Mouse (Mus musculus) forebrain, embryonic 12.5 days (tissue): Measurements from ENCODE around the gene Ctps. TPM values are rescaled to one million over a fixed set of nuclear protein-coding genes. Genes with fewer than 3 reads are reported as not detected.
A peak's percentile ranks its signal among the peaks of the same experiment; 100 is the strongest.

Experiments used
- ATAC-seq: fragments of 200-750 bp; cut with Nextera tagmentation; 2 replicates; pipeline ENCODE4 v1.8.0; 2017; ENCODE audit warnings: moderate TSS enrichment; ENCODE audit not compliant: low FRiP score
- H3K27ac ChIP-seq: fragments of 300-500 bp; sonication (generic); 2 replicates; pipeline ENCODE4 v1.5.1; 2016; ENCODE audit warnings: mild to moderate bottlenecking
- H3K27me3 ChIP-seq: fragments of 300-500 bp; sonication (generic); 2 replicates; pipeline ENCODE4 v1.6.1; 2016; ENCODE audit warnings: mild to moderate bottlenecking
- H3K36me3 ChIP-seq: fragments of 300-500 bp; sonication (generic); replicated peaks from 2 replicates; pipeline ENCODE4 v1.6.1; 2016; ENCODE audit warnings: mild to moderate bottlenecking
- H3K4me1 ChIP-seq: fragments of 300-500 bp; sonication (generic); 2 replicates; pipeline ENCODE4 v1.6.1; 2016
- H3K4me2 ChIP-seq: fragments of 300-500 bp; sonication (generic); 2 replicates; pipeline ENCODE4 v1.6.1; 2016; ENCODE audit warnings: mild to moderate bottlenecking, moderate library complexity
- H3K4me3 ChIP-seq: fragments of 300-500 bp; sonication (generic); replicated peaks from 2 replicates; pipeline ENCODE4 v1.5.1; 2016; ENCODE audit warnings: mild to moderate bottlenecking
- H3K9ac ChIP-seq: fragments of 300-500 bp; sonication (generic); 2 replicates; pipeline ENCODE4 v1.6.1; 2016; ENCODE audit warnings: mild to moderate bottlenecking
- H3K9me3 ChIP-seq: fragments of 300-500 bp; sonication (generic); 2 replicates; pipeline ENCODE4 v1.6.1; 2016
- WGBS: fragments of 180-500 bp; shearing (Covaris S2); methylation state at CpG from one replicate; pipeline ENCODE4 v1.1.7; 2016; 5-methylcytosine and 5-hydroxymethylcytosine counted together
- polyA plus RNA-seq: library from polyadenylated mRNA; unstranded; fragments of >200 nt; fragmentation: Nextera tagmentation; extraction: Ambion mirVana; gene quantifications from 2 replicates; pipeline ENCODE4 v1.2.1, GENCODE M21; 2016

Ctps gene
- polyA plus RNA-seq, result 128 and 132 TPM in 2 replicates

GRCm38 (mm10) chr4:120569486-120570437, at the start of gene Ctps:
Gene Ctps (minus strand): TSS chr4:120570276.
- peaks cover 4% of the 10 kb centered on the region; the same call in 1 of the 2 replicates for H3K27me3 ChIP-seq
- WGBS, result under 1% methylated on average over 91 of the region's 97 CpGs
- peak within 1 kb of the TSS; percentile 64 for H3K4me2 ChIP-seq
- peak; percentile 97 for ATAC-seq
- H3K36me3 ChIP-seq, result peaks cover 11% of the 10 kb centered on the region
- H3K4me3 ChIP-seq, result peak within 1 kb of the TSS; percentile 81
- H3K9me3 ChIP-seq, result no peaks in the 10 kb centered on the region
- peak within 1 kb of the TSS; percentile 95 for H3K27ac ChIP-seq
- peak within 1 kb of the TSS; percentile 91 for H3K9ac ChIP-seq
- peaks cover 23% of the 10 kb centered on the region for H3K4me1 ChIP-seq

DNA sequence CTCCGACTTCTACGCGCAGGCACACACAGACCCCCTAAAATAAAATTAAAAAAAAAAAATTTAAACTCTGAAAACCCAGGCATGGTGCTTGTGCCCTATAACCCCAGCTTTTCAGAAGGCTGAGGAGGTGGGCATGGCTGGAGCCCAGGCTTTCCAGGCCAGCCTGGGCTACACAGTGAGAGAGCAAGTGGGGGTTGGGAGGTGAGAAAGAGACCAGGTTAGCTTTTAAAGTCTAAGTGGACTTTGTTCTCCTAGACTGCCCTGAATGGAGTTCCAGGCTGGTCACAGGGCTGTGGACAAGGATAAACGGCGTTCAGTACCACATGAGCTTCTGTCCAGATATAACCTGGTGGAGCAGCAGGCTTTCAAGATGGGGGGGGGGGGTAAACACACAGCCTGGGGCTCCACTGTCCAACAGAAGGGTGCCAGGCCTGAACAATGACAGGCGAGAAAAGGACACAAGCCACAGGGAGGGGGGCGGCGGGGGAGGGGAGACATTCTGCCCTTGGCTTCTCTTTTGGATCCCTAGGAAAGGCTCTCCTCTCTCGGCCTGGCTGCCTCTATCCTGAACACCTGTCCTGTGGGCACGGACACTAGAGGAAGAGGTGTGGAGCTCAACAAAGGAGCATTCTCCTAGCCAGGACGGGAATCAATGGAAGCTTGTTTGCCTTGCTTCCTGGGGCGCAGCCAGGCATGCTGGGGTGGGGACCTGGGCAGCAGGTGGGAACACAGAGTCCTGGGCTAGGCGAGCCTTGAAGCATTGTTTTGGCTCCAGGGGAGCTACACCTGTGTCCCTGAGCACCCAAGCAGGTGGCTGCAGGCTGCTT, 46.3 kb upstream of the Ctps start:
- Histone ChIP-seq H3K9ac (no peak overlapping the region), H3K36me3 (no peaks in the 10 kb centered on the region), H3K9me3 (no peaks in the 10 kb centered on the region), H3K27ac (no peak overlapping the region), H3K4me2 (no peak overlapping the region), H3K27me3 (no peaks in the 10 kb centered on the region), H3K4me3 (no peak overlapping the region), H3K4me1 (peaks cover 24% of the 10 kb centered on the region)
- no peak for ATAC-seq
- 66% methylated on average over 12 of the region's 13 CpGs for WGBS

DNA sequence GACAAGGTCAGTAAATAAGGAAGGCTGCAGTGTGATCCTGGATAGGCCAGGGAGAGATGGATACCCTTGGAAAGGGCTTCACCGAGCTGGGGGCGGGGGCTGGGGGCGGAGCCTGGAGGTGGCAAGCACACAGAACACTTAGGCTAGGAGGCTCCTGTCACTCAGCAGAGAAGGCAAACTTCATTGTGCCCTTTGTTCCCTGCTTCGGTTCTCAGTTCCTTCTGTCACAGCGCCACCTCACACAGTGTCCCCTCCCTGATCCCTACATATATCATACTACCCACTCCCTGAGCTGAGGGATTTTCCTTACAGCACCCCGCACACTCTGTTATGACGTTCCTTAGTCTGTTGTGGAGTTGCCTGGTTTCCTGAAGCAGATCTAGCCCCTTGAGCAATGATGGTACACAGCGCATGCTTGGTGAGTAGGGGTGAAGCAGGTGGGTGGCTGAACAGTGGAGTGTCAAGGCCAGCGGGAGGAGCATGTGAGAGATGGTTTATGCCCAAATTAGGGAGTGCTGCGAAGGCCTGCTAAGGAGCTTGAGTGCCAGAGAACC, 45.5 kb upstream of the Ctps start:
- H3K9ac ChIP-seq, result no peak overlapping the region
- no peak overlapping the region for H3K27ac ChIP-seq
- peaks cover 24% of the 10 kb centered on the region for H3K4me1 ChIP-seq

DNA sequence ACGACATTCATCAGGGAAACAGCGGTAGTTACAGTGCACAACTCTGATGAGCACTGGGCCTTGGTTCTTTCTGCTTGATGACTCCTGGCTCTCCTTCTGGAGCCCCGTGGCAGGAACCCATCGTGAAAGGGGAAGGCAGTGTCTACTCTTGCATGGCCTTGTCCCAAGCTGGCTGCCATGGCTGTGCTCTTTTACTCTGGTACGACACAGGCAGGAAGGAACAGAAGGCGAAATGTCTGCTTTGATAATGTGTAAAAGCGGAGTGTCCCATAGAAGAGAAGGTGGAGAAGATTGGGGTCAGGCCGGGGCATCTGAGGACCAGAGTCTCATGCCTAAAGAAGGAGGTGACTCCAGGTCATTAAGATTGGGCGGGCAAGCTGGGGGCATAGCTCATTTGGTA, 44.6 kb upstream of the Ctps start:
- Histone ChIP-seq H3K27ac (no peak overlapping the region), H3K9me3 (no peaks in the 10 kb centered on the region), H3K4me1 (peaks cover 24% of the 10 kb centered on the region), H3K4me3 (no peak overlapping the region), H3K4me2 (no peak overlapping the region), H3K36me3 (no peaks in the 10 kb centered on the region), H3K27me3 (no peaks in the 10 kb centered on the region), H3K9ac (no peak overlapping the region)
- WGBS, result 84% methylated on average over 9 of the region's 9 CpGs
- ATAC-seq, result no peak

More for the DNA sequence above, 45.5 kb upstream of the Ctps start:
- Histone ChIP-seq H3K9me3 (no peaks in the 10 kb centered on the region), H3K36me3 (no peaks in the 10 kb centered on the region), H3K27me3 (no peaks in the 10 kb centered on the region), H3K4me2 (no peak overlapping the region), H3K4me3 (no peak overlapping the region)
- 23% methylated on average over 10 of the region's 10 CpGs for WGBS
- peak; percentile 42 for ATAC-seq

DNA sequence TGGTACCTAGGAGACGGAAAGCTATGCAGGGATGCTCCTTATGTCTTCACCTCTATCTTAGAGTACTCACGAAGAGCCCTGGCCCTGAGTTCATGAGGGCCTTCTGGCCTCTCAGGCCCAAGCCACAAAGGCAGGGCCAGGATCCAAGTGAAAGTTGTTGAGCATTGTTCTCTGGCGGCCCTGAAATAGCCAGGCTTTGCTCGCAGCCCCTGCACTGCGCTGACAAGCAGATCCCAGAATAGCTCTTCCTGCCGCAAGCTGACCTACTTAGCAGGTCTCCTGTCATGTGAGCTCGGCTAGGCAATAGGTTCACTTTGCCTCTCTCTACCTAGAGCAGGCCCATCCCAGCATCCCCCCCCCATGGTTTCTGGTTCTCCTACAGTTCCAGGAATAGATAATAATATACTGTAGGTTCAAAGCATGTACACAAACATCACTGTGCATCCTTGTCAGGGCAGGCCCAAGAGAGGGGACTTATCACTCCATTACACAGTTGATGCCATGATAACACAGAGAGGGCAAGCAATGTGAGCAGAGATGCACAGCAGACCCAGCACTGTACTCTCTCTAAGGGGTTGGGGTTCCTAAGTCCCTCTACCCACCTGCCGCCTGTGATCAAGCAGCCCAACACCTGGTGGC, 43.7 kb upstream of the Ctps start:
- WGBS, result 54% methylated on average over 8 of the region's 8 CpGs
- Histone ChIP-seq H3K27me3 (no peaks in the 10 kb centered on the region), H3K36me3 (no peaks in the 10 kb centered on the region), H3K9ac (no peak overlapping the region), H3K4me1 (peaks cover 24% of the 10 kb centered on the region), H3K9me3 (no peaks in the 10 kb centered on the region), H3K27ac (no peak overlapping the region), H3K4me2 (no peak overlapping the region), H3K4me3 (no peak overlapping the region)
- no peak for ATAC-seq

DNA sequence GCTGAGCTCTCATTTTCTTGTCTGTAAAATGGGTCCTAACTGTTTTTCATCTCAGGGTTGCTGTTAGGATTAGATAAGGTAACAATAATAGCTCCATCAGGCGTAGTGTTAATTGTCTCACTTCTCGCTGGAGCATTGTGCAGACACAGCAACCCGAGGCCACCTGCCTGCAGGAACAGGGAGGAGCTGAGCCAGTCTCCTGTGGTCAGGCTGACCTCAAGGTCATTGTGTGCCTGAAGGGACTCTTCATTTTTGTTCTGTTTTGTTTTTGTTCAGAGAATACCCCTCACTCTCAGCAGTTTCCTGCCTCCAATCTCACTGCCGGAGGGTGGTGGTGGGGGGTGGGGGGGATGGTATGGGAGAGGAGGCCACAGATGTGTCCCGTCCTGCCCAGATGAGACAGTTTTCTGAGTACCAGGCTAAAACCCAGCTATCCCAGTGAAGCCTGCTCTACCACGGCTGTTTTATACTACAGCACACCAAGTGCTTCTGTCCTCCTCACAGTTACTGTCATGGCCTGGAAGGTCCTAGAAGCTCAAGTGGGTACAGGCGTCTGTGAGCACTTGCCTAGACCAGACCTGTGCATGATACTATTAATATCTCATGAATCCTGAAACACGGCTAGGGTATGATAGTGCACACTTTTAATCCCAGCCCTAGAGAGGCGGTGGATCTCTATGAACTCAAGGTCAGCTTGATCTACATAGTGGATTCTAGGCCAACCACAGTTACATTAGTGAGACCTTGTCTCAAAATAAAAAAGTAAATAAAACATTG, 42.4 kb upstream of the Ctps start:
- 0 out of 2 replicates have a peak, but pooled peaks have one; percentile 19 for ATAC-seq
- no peak overlapping the region for H3K27ac ChIP-seq
- peaks cover 24% of the 10 kb centered on the region for H3K4me1 ChIP-seq

DNA sequence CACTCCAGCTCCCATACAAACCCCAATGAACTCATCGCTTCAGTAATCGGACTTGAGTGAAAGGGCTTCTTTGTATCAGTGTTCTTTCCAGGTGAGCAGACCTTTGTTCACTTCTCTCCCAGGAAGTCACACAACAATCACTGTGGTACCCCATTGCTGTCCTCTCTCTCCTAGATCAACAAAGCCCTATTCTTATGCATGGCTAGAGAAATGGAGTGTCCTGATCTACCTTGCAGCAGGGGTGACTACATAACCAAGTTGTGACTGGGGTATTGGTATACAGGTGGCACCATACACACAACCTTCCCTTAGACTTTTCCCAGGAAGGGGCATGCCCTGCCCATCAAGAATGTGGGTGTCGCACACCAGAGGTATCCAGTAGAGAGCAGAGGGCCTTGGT, 40.9 kb upstream of the Ctps start:
- Histone ChIP-seq H3K36me3 (no peaks in the 10 kb centered on the region), H3K9me3 (no peaks in the 10 kb centered on the region), H3K4me3 (no peak overlapping the region), H3K9ac (no peak overlapping the region), H3K27me3 (no peaks in the 10 kb centered on the region), H3K4me2 (no peak overlapping the region), H3K4me1 (peaks cover 23% of the 10 kb centered on the region), H3K27ac (no peak overlapping the region)
- 43% methylated on average over 3 of the region's 3 CpGs for WGBS
- ATAC-seq, result no peak

More for the DNA sequence above, 42.4 kb upstream of the Ctps start:
- Histone ChIP-seq H3K27me3 (no peaks in the 10 kb centered on the region), H3K9ac (no peak overlapping the region), H3K4me2 (no peak overlapping the region), H3K4me3 (no peak overlapping the region), H3K36me3 (no peaks in the 10 kb centered on the region), H3K9me3 (no peaks in the 10 kb centered on the region)
- WGBS, result 26% methylated on average over 9 of the region's 9 CpGs

GRCm38 (mm10) chr4:120606941-120607340, 36.9 kb upstream of the Ctps start:
- no peak overlapping the region for H3K9ac ChIP-seq
- no peaks in the 10 kb centered on the region for H3K36me3 ChIP-seq
- no peak overlapping the region for H3K27ac ChIP-seq
- H3K4me1 ChIP-seq, result peaks cover 6% of the 10 kb centered on the region
- ATAC-seq, result peak; percentile 30; the same call in 1 of the 2 replicates
- H3K4me3 ChIP-seq, result no peak overlapping the region
- no peak overlapping the region for H3K4me2 ChIP-seq
- no peaks in the 10 kb centered on the region for H3K9me3 ChIP-seq
- H3K27me3 ChIP-seq, result no peaks in the 10 kb centered on the region
- WGBS, result 0% methylated on average over 2 of the region's 3 CpGs

DNA sequence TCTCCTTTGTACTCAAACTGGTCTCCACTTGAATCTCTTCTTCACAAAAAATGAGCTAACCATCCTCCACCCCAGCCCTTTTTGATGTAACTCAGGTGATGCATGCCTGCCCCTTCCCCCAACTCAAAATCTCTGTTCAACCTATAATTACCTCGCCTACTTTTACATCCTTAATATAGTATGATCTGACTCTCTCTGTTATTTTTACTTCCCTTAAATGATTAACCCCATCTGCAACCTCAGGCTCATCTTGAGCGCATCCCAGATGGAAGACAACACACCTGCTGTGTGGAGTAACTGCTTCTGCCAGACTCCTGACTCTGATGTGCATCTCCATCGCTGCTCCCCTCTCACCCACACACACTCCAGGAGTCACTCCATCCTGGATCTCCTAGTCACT, 32.6 kb upstream of the Ctps start:
- Histone ChIP-seq H3K9me3 (no peaks in the 10 kb centered on the region), H3K9ac (no peak overlapping the region), H3K27ac (no peak overlapping the region), H3K36me3 (no peaks in the 10 kb centered on the region), H3K4me3 (no peak overlapping the region), H3K4me2 (no peak overlapping the region), H3K27me3 (no peaks in the 10 kb centered on the region), H3K4me1 (peaks cover 6% of the 10 kb centered on the region)
- WGBS, result 76% methylated on average over 3 of the region's 3 CpGs
- ATAC-seq, result no peak

GRCm38 (mm10) chr4:120601774-120602173, 31.7 kb upstream of the Ctps start:
- Histone ChIP-seq H3K4me3 (no peak overlapping the region), H3K9ac (no peak overlapping the region), H3K27me3 (no peaks in the 10 kb centered on the region), H3K4me1 (no peaks in the 10 kb centered on the region; the same call in 1 of the 2 replicates), H3K9me3 (no peaks in the 10 kb centered on the region), H3K27ac (no peak overlapping the region), H3K4me2 (no peak overlapping the region), H3K36me3 (no peaks in the 10 kb centered on the region)
- 88% methylated on average over 1 of the region's 1 CpGs for WGBS
- ATAC-seq, result no peak

- H3K9ac ChIP-seq, result no peak overlapping the region
- H3K9me3 ChIP-seq, result no peaks in the 10 kb centered on the region
- WGBS, result 13% methylated on average over 2 of the region's 2 CpGs
- no peak for ATAC-seq
- H3K36me3 ChIP-seq, result no peaks in the 10 kb centered on the region
- no peak overlapping the region for H3K4me3 ChIP-seq
- H3K27me3 ChIP-seq, result no peaks in the 10 kb centered on the region
- no peaks in the 10 kb centered on the region; the same call in 1 of the 2 replicates for H3K4me1 ChIP-seq
- H3K4me2 ChIP-seq, result no peak overlapping the region
- no peak overlapping the region for H3K27ac ChIP-seq
Observed at GRCm38 (mm10) chr4:120598922-120599321, 28.8 kb upstream of the Ctps start.
